Mouse (Mus musculus) liver (tissue): ENCODE results near the gene Lasp1.

Source experiments
- DNase-seq: peaks from one replicate; pipeline ENCODE4 v3.0.0-alpha.2; 2020; ENCODE audit warnings: mixed read lengths

The Lasp1 gene

GRCm38 (mm10) chr11:97883542-97883917 is 84.7 kb downstream of the Lasp1 start:
- peak; percentile 89 for DNase-seq

GRCm38 (mm10) chr11:97883918-97884600 is 85.3 kb downstream of the Lasp1 start, which contains the start of gene Fbxo47:
Gene Fbxo47 (minus strand): TSS chr11:97884154.
- peak; percentile 97 for DNase-seq

GRCm38 (mm10) chr11:97884601-97885185 is 85.9 kb downstream of the Lasp1 start:
- DNase-seq = no peak

GRCm38 (mm10) chr11:97885296-97885915 is 86.6 kb downstream of the Lasp1 start:
- no peak for DNase-seq
